ENCODE assay signal across 11 mouse cellular contexts in the genomic region with DNA sequence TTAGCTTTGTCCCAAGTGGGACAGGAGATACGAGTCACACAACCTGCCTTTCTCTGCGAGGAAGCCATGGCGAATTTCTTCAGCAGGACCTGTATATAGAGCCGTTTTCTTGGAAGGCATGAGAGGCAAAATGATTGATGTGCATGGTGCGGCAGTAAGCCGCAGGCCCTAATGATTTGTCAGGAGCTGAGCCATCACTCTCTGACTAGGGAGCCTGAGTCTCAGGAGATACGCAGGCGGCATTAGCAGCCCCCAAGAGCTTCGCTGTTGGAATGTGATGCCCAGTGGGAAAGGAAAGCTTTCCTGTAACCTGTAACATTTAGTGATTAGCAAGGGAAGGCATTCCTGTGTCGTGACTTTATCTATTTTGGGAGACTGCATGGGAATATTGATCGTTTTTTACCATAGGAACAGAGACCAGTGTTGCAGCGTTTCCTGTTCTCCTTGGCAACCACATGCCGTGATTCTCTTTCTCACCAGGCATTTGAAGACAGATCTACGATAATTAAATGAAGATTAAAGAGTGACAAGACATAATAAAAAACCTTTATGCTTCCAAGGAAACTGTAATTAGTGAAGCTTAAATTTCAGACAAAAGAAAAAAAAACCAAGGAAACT.
A peak's percentile ranks its signal among the peaks of the same experiment; 100 is the strongest.
DNase-seq lines count a peak whose midpoint lies in the region; ATAC-seq lines count a peak whose summit lies in the region.
"Had no signal": no experiment of that assay in that cellular context is flagged by ENCODE, and none has a peak within 500 bp of the region (broad histone marks: within the 10 kb centered on the region; RNA-seq: fewer than 3 reads in every experiment).

No protein-coding gene starts in this region.

- DNase-seq in 3T3-L1 (ENCODE audit: low read depth, low spot score): peak; percentile 2
- peak; percentile 27 for DNase-seq in embryo, embryonic 10.5 days (ENCODE audit: low spot score)
- no peak for DNase-seq in adrenal gland, postnatal 4 days (ENCODE audit: low spot score in 2 of 2)
- DNase-seq in kidney, postnatal 4 days: no peak
- DNase-seq in urinary bladder, postnatal 14 days (ENCODE audit: low spot score): no peak
- DNase-seq: adrenal gland, postnatal 10 days; kidney, adult 9 months; lung, postnatal 4 days had no signal

- H3K9me3 ChIP-seq in hindbrain, embryonic 12.5 days (replicated peaks): no peaks in the 10 kb centered on the region
- H3K9me3 ChIP-seq in midbrain, embryonic 12.5 days: no peaks in the 10 kb centered on the region
- H3K9me3 ChIP-seq: limb, embryonic 12.5 days had no signal

- no peak overlapping the region for H3K4me3 ChIP-seq in hindbrain, embryonic 12.5 days
- H3K4me3 ChIP-seq in midbrain, embryonic 12.5 days: no peak overlapping the region
- H3K4me3 ChIP-seq: limb, embryonic 12.5 days had no signal

- H3K4me1 ChIP-seq in hindbrain, embryonic 12.5 days: 0 out of 2 replicates have a peak, but pooled peaks cover 3% of the 10 kb centered on the region
- peaks cover 5% of the 10 kb centered on the region for H3K4me1 ChIP-seq in midbrain, embryonic 12.5 days
- H3K4me1 ChIP-seq: limb, embryonic 12.5 days had no signal

- H3K36me3 ChIP-seq in hindbrain, embryonic 12.5 days: no peaks in the 10 kb centered on the region
- H3K36me3 ChIP-seq in midbrain, embryonic 12.5 days: no peaks in the 10 kb centered on the region
- H3K36me3 ChIP-seq: limb, embryonic 12.5 days had no signal

- H3K27me3 ChIP-seq in hindbrain, embryonic 12.5 days: no peaks in the 10 kb centered on the region
- H3K27me3 ChIP-seq in midbrain, embryonic 12.5 days: no peaks in the 10 kb centered on the region
- H3K27me3 ChIP-seq: limb, embryonic 12.5 days had no signal

- peak overlapping the region; percentile 48 for H3K4me2 ChIP-seq in hindbrain, embryonic 12.5 days (replicated peaks)
- peak overlapping the region; percentile 25 for H3K4me2 ChIP-seq in midbrain, embryonic 12.5 days (replicated peaks)
- H3K4me2 ChIP-seq: limb, embryonic 12.5 days had no signal

- no peak overlapping the region for H3K9ac ChIP-seq in hindbrain, embryonic 12.5 days
- H3K9ac ChIP-seq in midbrain, embryonic 12.5 days (replicated peaks): no peak overlapping the region
- H3K9ac ChIP-seq: limb, embryonic 12.5 days had no signal

- H3K27ac ChIP-seq in hindbrain, embryonic 12.5 days: peak overlapping the region; percentile 48
- H3K27ac ChIP-seq in midbrain, embryonic 12.5 days (replicated peaks): peak overlapping the region; percentile 22; the same call in 1 of the 2 replicates
- H3K27ac ChIP-seq: limb, embryonic 12.5 days had no signal

- peak; percentile 88 for ATAC-seq in hindbrain, embryonic 12.5 days (ENCODE audit: low FRiP score)
- peak; percentile 65 for ATAC-seq in midbrain, embryonic 12.5 days (ENCODE audit: low FRiP score, low read depth)

- WGBS in hindbrain, embryonic 12.5 days: 33% methylated on average over 14 of the region's 14 CpGs
- WGBS in midbrain, embryonic 12.5 days: 45% methylated on average over 14 of the region's 14 CpGs

Comparison
In these comparisons a context has a peak if more than half of its experiments do, and no peak if none do; other contexts are left out.
1. DNase-seq: peak in 3T3-L1 (single experiment) and embryo, embryonic 10.5 days (single experiment); none in adrenal gland, postnatal 4 days (0 of 2), kidney, postnatal 4 days (0 of 2) and urinary bladder, postnatal 14 days (single experiment).